Mouse (Mus musculus) midbrain, embryonic 14.5 days (tissue): ENCODE measurements around the gene Ccm2. TPM values are rescaled to one million over a fixed set of nuclear protein-coding genes. Genes with fewer than 3 reads are reported as not detected.

ENCODE experiments used
- ATAC-seq: fragments of 200-750 bp; cut with Nextera tagmentation; 2 replicates; pipeline ENCODE4 v1.8.0; 2017; ENCODE audit warnings: moderate number of reproducible peaks, moderate library complexity; ENCODE audit not compliant: low FRiP score, low TSS enrichment
- DNase-seq: peaks from one replicate; pipeline ENCODE4 v3.0.0-alpha.2; 2015
- H3K27ac ChIP-seq: fragments of 300-500 bp; sonication (generic); replicated peaks from 2 replicates; pipeline ENCODE4 v1.5.1; 2014; ENCODE audit warnings: mild to moderate bottlenecking, low read depth, low read length, moderate library complexity
- H3K27me3 ChIP-seq: fragments of 300-500 bp; sonication (generic); 2 replicates; pipeline ENCODE4 v1.6.1; 2014; ENCODE audit warnings: low read length, control low read depth, mixed read lengths; ENCODE audit not compliant: control insufficient read depth, insufficient read depth
- H3K36me3 ChIP-seq: fragments of 300-500 bp; sonication (generic); 2 replicates; pipeline ENCODE4 v1.6.1; 2014; ENCODE audit warnings: low read length, control low read depth; ENCODE audit not compliant: control insufficient read depth, insufficient read depth
- H3K4me1 ChIP-seq: fragments of 300-500 bp; sonication (generic); 2 replicates; pipeline ENCODE4 v1.6.1; 2014; ENCODE audit warnings: mild to moderate bottlenecking, antibody characterized with exemption, low read length, control low read depth; ENCODE audit not compliant: control insufficient read depth, insufficient read depth
- H3K4me2 ChIP-seq: fragments of 300-500 bp; sonication (generic); 2 replicates; pipeline ENCODE4 v1.6.1; 2014; ENCODE audit warnings: mild to moderate bottlenecking, low read length, moderate library complexity
- H3K4me3 ChIP-seq: fragments of 300-500 bp; sonication (generic); replicated peaks from 2 replicates; pipeline ENCODE4 v1.5.1; 2014; ENCODE audit warnings: low read depth, low read length
- H3K9ac ChIP-seq: fragments of 300-500 bp; sonication (generic); replicated peaks from 2 replicates; pipeline ENCODE4 v1.6.1; 2014; ENCODE audit warnings: mild to moderate bottlenecking, low read length, moderate library complexity
- H3K9me3 ChIP-seq: fragments of 300-500 bp; sonication (generic); 2 replicates; pipeline ENCODE4 v1.6.1; 2016; ENCODE audit warnings: low read length, control low read depth, mixed read lengths; ENCODE audit not compliant: control insufficient read depth
- WGBS: fragments of 180-500 bp; shearing (Covaris S2); extraction: QIAGEN DNeasy Blood & Tissue Kit; methylation state at CpG from one replicate; pipeline ENCODE4 v1.1.7; 2014; 5-methylcytosine and 5-hydroxymethylcytosine counted together
- polyA plus RNA-seq: library from polyadenylated mRNA; unstranded; fragments of >200 nt; fragmentation: Nextera tagmentation; extraction: Ambion mirVana; gene quantifications from 2 replicates; pipeline ENCODE4 v1.2.1, GENCODE M21; 2014

Ccm2 gene
- polyA plus RNA-seq, 1 experiment from 2014 or later: 73.8 TPM

DNA sequence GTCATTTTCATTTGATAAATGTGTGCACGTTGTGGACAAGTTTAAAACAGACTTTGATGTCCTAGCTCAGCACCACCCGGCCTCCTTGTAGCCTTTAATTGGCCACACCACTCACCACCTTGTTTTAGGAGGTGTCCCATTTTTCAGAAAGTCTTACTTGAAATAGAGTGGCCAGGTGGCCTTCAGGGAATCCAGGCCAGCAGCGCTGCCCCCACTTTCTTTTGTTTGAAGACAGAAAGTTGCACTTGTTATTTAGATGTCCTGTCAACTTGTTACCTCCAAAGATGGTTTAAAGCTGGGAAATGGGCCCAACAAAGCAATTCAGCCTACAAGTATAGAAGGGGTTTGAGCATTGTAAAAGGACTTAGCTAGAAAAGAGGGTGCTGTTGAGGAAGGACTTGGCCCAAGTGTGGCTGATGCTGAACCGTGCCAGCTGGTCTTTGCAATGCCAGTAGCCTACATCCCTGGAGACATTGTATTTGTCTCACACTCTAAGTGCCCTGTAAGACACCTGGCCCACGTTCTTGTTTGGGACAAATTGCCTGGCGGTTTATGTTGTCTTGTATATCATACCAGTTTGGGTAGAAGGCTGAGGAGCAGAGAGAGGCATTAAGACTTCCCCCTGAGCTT, 1.1 kb downstream of the Ccm2 start:
- 35% methylated on average over 6 of the region's 6 CpGs for WGBS
- Histone ChIP-seq H3K36me3 (no peaks in the 10 kb centered on the region), H3K9ac (peak overlapping the region; percentile 80), H3K4me1 (peaks cover 7% of the 10 kb centered on the region), H3K4me3 (peak overlapping the region; percentile 82), H3K4me2 (peak overlapping the region; percentile 71), H3K27me3 (no peaks in the 10 kb centered on the region), H3K9me3 (no peaks in the 10 kb centered on the region), H3K27ac (peak overlapping the region; percentile 93; the same call in 1 of the 2 replicates)
- ATAC-seq (no peak), DNase-seq (no peak)

DNA sequence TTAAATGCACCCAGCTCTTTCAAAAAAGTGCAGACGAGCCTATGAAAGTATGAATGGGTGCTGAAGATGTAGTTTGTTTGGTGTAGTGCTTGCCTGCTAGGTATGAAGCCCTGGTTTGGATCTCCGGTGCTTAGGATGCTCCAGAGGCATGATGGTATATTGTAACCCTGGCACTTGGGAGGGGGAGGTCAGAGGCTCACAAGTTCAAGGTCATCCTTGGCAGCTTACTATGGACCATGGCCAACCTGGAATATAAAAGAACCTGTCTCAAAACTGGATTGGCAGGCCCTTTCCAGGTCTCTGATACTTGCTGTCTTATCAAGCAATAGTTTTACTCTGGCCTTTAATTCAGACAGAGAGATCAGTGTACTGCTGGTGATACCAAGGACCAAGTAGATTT, 3.1 kb downstream of the Ccm2 start:
- Histone ChIP-seq H3K9ac (no peak overlapping the region), H3K9me3 (no peaks in the 10 kb centered on the region), H3K36me3 (no peaks in the 10 kb centered on the region), H3K27ac (no peak overlapping the region), H3K4me2 (no peak overlapping the region), H3K27me3 (no peaks in the 10 kb centered on the region), H3K4me1 (peaks cover 7% of the 10 kb centered on the region), H3K4me3 (no peak overlapping the region)
- 93% methylated on average over 2 of the region's 2 CpGs for whole genome bisulfite sequencing
- DNase-seq: no peak
- ATAC-seq: no peak

DNA sequence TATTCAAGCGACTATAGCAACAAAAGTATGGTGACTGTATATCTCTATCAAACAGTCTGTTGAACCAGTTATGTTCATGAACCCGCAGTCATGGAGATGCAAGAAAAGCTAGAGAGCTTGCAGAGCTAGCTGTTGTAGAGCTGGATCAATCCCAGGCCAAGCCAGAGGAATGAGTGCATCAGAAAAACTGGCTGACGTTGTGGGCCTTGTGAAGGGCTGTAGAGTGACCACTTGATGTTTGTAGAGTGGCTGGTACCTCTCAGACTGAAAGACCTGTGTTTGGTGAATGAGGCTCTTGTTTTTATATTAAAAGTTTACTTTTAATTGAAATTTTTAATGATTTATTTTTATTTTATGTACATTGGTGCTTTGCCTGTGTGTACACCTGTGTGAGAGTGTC, 3.5 kb downstream of the Ccm2 start:
- Histone ChIP-seq H3K27ac (no peak overlapping the region), H3K4me3 (no peak overlapping the region), H3K27me3 (no peaks in the 10 kb centered on the region), H3K9ac (no peak overlapping the region), H3K4me1 (peaks cover 7% of the 10 kb centered on the region), H3K4me2 (no peak overlapping the region), H3K9me3 (no peaks in the 10 kb centered on the region), H3K36me3 (no peaks in the 10 kb centered on the region)
- WGBS: 95% methylated on average over 3 of the region's 3 CpGs
- DNase-seq (no peak), ATAC-seq (no peak)

DNA sequence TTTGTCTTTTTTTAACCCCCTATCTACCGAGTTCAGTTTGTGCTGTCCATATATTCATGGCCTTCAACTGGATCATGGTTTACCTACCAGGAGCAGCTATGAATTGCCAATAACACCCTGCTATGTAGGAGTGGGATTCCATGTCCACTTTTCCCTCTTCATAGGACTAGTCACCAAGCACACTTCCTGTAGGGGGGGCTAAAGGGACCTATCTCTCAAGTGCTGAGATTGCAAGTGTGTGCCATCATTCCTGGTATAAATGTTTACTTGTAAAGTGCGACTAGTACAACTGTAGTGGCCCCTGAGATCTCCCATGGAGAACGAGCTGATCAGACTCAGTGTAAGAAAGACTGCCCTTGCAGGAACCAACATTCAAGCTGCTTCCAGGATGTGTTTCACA, 11.5 kb downstream of the Ccm2 start:
- no peak overlapping the region for H3K27ac ChIP-seq
- ATAC-seq (no peak), DNase-seq (no peak)
- H3K36me3 ChIP-seq: no peaks in the 10 kb centered on the region
- H3K27me3 ChIP-seq: no peaks in the 10 kb centered on the region
- H3K4me2 ChIP-seq: no peak overlapping the region
- 93% methylated on average over 3 of the region's 3 CpGs for WGBS
- H3K4me3 ChIP-seq: no peak overlapping the region
- no peak overlapping the region for H3K9ac ChIP-seq
- no peaks in the 10 kb centered on the region for H3K9me3 ChIP-seq
- no peaks in the 10 kb centered on the region for H3K4me1 ChIP-seq

DNA sequence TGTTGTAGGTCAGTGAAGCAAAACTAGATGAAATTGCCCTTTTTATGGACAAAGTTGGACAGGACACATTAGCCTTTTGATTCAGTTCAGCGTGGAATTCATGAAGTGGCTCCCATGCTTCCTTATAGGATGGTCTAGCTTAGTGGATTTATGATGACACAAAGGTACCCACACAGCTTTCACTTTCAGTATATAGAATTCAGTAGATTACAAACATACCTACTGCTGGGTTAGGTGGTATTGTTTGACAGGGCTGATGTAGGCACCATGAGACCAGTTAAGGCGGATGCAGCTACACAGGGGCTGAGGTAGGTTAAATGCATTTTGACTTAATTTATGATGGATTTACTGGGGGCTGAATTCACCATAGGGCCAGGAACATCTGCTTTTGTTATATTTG, 13.3 kb downstream of the Ccm2 start:
- 94% methylated on average over 2 of the region's 2 CpGs for WGBS
- DNase-seq: no peak

DNA sequence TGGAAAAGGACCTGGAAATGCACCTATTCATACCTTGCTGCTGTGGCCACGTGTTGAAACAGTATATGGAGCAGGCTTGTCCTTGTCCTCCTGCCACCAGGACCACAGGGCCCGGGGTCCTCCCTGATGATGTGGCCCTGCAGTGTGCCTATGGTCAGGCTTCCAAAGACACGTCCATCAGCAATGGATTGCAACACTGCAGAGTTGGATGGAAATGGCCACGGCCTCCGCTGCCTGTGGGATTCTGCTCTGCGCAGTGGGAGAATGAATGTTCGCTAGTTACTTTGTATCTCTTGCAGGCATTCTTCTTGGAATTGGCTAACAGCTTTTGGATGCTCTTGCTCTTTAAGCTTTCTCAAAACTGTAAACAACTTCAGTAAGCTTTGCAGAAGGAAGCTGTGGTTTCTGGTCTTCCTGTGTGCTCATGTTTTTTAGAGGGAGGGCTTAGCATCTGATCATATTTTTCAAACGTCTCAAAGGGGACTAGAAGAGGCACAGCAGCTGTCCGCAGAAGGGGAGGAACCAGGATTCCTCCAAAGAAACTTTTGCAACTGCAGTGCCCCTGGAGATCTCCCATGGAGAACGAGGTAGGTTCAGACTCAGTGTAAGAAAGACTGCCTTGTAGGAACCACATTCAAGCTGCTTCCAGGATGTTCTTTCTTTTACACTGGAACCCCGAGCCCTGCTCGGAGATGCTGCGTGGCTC, 14.1 kb downstream of the Ccm2 start:
- ATAC-seq (no peak), DNase-seq (no peak)
- H3K4me3 ChIP-seq: no peak overlapping the region
- no peaks in the 10 kb centered on the region for H3K27me3 ChIP-seq
- no peaks in the 10 kb centered on the region for H3K9me3 ChIP-seq
- no peak overlapping the region for H3K27ac ChIP-seq
- no peak overlapping the region for H3K4me2 ChIP-seq
- no peak overlapping the region for H3K9ac ChIP-seq
- no peaks in the 10 kb centered on the region for H3K4me1 ChIP-seq
- 0 out of 2 replicates have a peak, but pooled peaks cover 3% of the 10 kb centered on the region for H3K36me3 ChIP-seq
- WGBS: 90% methylated on average over 13 of the region's 13 CpGs

More for the DNA sequence above, 13.3 kb downstream of the Ccm2 start:
- Histone ChIP-seq H3K9ac (no peak overlapping the region), H3K27me3 (no peaks in the 10 kb centered on the region), H3K4me3 (no peak overlapping the region), H3K4me2 (no peak overlapping the region), H3K4me1 (no peaks in the 10 kb centered on the region), H3K27ac (no peak overlapping the region), H3K36me3 (0 out of 2 replicates have a peak, but pooled peaks cover 3% of the 10 kb centered on the region), H3K9me3 (no peaks in the 10 kb centered on the region)
- ATAC-seq: no peak

DNA sequence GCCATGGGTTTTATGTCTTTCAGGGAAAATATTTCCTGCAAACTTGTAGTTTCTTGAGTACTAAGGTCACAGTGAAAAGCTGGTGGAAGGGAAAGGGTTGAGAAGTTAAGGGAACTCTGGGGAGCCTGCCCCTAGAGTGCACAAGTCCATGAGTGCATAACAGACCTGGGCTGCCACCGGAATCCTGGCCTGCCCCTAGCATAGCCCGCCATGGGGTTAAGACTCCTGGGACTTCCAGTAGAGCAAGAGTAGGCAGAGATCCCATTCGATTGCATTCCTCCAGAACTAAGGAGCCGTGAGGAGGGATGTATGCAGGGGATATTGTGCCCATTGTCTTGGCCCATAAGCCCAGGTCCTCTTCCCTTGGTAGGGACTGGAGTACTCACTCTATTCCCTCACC, 14.8 kb downstream of the Ccm2 start:
- H3K4me2 ChIP-seq: no peak overlapping the region
- no peak overlapping the region for H3K27ac ChIP-seq
- no peak overlapping the region for H3K9ac ChIP-seq
- DNase-seq (no peak), ATAC-seq (no peak)
- 95% methylated on average over 4 of the region's 4 CpGs for WGBS
- H3K27me3 ChIP-seq: no peaks in the 10 kb centered on the region
- 0 out of 2 replicates have a peak, but pooled peaks cover 3% of the 10 kb centered on the region for H3K36me3 ChIP-seq
- no peaks in the 10 kb centered on the region for H3K9me3 ChIP-seq
- H3K4me3 ChIP-seq: no peak overlapping the region
- H3K4me1 ChIP-seq: no peaks in the 10 kb centered on the region

DNA sequence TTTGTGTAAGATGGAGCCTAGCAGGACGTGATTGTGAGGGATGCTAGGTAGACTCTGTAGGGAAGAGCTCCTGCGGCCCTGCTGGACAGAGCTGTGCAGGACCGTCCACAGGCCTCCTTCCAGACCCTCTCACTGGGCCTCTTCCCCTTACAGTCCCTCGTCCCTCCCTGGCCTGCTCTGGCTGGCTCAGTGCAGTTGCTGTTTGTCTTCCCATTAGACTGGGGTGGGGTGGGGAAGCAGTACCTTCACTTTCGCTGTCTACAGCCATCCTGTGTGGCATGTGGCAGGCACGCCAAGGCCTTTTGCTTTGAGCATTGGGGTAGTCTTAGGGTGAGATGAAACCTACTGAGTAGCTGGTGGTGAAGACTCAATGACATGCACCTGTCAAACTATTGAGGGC, 15.7 kb downstream of the Ccm2 start:
- Histone ChIP-seq H3K4me1 (no peaks in the 10 kb centered on the region), H3K4me2 (no peak overlapping the region), H3K9me3 (no peaks in the 10 kb centered on the region), H3K27ac (no peak overlapping the region), H3K9ac (no peak overlapping the region), H3K27me3 (no peaks in the 10 kb centered on the region), H3K36me3 (0 out of 2 replicates have a peak, but pooled peaks cover 3% of the 10 kb centered on the region), H3K4me3 (no peak overlapping the region)
- 91% methylated on average over 6 of the region's 6 CpGs for WGBS
- ATAC-seq: no peak
- no peak for DNase-seq

DNA sequence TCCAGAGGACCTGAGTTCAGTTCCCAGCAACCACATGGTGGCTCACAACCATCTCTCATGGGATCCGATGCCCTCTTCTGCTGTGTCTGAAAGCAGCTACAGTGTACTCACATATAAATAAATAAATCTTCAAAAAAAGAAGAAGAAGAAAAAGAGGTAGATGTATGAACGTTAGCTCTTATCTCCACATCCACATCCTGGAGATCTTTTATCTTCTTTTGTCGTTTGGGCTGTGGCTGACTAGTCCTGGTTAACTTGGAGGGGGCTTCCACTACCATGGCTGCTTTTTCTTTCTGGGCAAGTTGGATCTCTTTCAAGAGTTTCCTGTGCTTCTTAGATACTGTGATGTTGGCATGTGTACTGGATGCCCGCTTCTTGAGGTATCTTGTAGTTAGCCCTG, 16.5 kb downstream of the Ccm2 start:
- Histone ChIP-seq H3K36me3 (0 out of 2 replicates have a peak, but pooled peaks cover 3% of the 10 kb centered on the region), H3K9ac (no peak overlapping the region), H3K9me3 (no peaks in the 10 kb centered on the region), H3K27ac (no peak overlapping the region), H3K4me2 (no peak overlapping the region), H3K4me1 (no peaks in the 10 kb centered on the region), H3K27me3 (no peaks in the 10 kb centered on the region), H3K4me3 (no peak overlapping the region)
- WGBS: 96% methylated on average over 4 of the region's 4 CpGs
- DNase-seq (no peak), ATAC-seq (no peak)
